Mouse (Mus musculus) liver, postnatal 0 days (tissue): ENCODE measurements around the gene Arrdc4. TPM values are rescaled to one million over a fixed set of nuclear protein-coding genes. Genes with fewer than 3 reads are reported as not detected.

ENCODE experiments used
- ATAC-seq: fragments of 200-750 bp; cut with Nextera tagmentation; 2 replicates; pipeline ENCODE4 v1.8.0; 2017; ENCODE audit warnings: mild to moderate bottlenecking, moderate library complexity
- DNase-seq: peaks from one replicate; pipeline ENCODE4 v3.0.0-alpha.2; 2016
- H3K27ac ChIP-seq: fragments of 300-500 bp; sonication (generic); 2 replicates; pipeline ENCODE4 v1.5.1; 2014; ENCODE audit warnings: antibody characterized with exemption, moderate library complexity, mild to moderate bottlenecking, low read depth
- H3K27me3 ChIP-seq: fragments of 300-500 bp; sonication (generic); 2 replicates; pipeline ENCODE4 v1.6.1; 2014; ENCODE audit warnings: low read length, control low read depth, mixed read lengths; ENCODE audit not compliant: insufficient read depth
- H3K36me3 ChIP-seq: fragments of 300-500 bp; sonication (generic); replicated peaks from 2 replicates; pipeline ENCODE4 v1.6.1; 2014; ENCODE audit warnings: mild to moderate bottlenecking, control low read depth, low read length, moderate library complexity, mixed read lengths; ENCODE audit not compliant: insufficient read depth
- H3K4me1 ChIP-seq: fragments of 300-500 bp; sonication (generic); 2 replicates; pipeline ENCODE4 v1.6.1; 2014; ENCODE audit warnings: antibody characterized with exemption, mild to moderate bottlenecking, control low read depth; ENCODE audit not compliant: insufficient read depth
- H3K4me2 ChIP-seq: fragments of 300-500 bp; sonication (generic); 2 replicates; pipeline ENCODE4 v1.6.1; 2014; ENCODE audit warnings: low read depth, mild to moderate bottlenecking, low read length, moderate library complexity, mixed read lengths
- H3K4me3 ChIP-seq: fragments of 300-500 bp; sonication (generic); 2 replicates; pipeline ENCODE4 v1.5.1; 2014; ENCODE audit warnings: low read depth, low read length
- H3K9ac ChIP-seq: fragments of 300-500 bp; sonication (generic); replicated peaks from 2 replicates; pipeline ENCODE4 v1.6.1; 2014; ENCODE audit warnings: mild to moderate bottlenecking, moderate library complexity
- H3K9me3 ChIP-seq: fragments of 300-500 bp; sonication (generic); 2 replicates; pipeline ENCODE4 v1.6.1; 2016; ENCODE audit warnings: mild to moderate bottlenecking, control low read depth, low read length, mixed read lengths
- CTCF ChIP-seq: sonication (generic); IDR thresholded peaks from 2 replicates; pipeline ENCODE4 v1.5.1; 2016; ENCODE audit warnings: antibody characterized with exemption, low read depth
- EP300 ChIP-seq: IDR thresholded peaks from 2 replicates; pipeline ENCODE4 v1.6.1; 2016; ENCODE audit warnings: antibody characterized with exemption, low read depth, mild to moderate bottlenecking
- WGBS: fragments of 180-500 bp; shearing (Covaris S2); extraction: QIAGEN DNeasy Blood & Tissue Kit; methylation state at CpG from one replicate; pipeline ENCODE4 v1.1.7; 2014; ENCODE audit not compliant: insufficient replicate concordance; 5-methylcytosine and 5-hydroxymethylcytosine counted together
- polyA plus RNA-seq: library from polyadenylated mRNA; unstranded; fragments of >200 nt; fragmentation: Nextera tagmentation; extraction: Ambion mirVana; gene quantifications from 2 replicates; pipeline ENCODE4 v1.2.1, GENCODE M21; 2015

The Arrdc4 gene
- polyA plus RNA-seq, 1 experiment from 2014 or later: 19.9 TPM

DNA sequence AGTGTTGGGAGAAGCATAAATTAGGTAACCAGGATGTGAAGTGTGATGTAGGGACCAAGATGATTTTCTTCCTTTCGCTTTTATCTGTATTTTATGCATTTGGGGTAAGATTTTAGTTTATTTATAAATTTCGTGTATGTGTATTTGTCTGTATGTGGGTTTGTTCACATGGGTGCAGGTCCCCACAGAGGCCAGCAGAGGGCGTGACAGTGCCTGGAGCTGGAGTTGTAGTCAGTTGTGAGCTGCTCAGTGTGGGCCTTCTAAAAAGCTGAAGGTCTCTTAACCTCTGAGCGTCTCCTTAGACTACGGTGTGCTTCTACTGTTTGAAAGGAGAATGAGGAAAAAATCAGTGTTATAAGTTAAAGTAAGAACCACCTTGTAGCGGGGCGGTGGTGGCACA, 43.9 kb downstream of the Arrdc4 start:
- DNase-seq (no peak), ATAC-seq (no peak)
- H3K27ac ChIP-seq: no peak overlapping the region
- H3K9me3 ChIP-seq: no peaks in the 10 kb centered on the region
- no peak overlapping the region for H3K4me2 ChIP-seq
- 84% methylated on average over 7 of the region's 7 CpGs for WGBS
- no peaks in the 10 kb centered on the region for H3K36me3 ChIP-seq
- H3K4me3 ChIP-seq: no peak overlapping the region
- H3K27me3 ChIP-seq: no peaks in the 10 kb centered on the region
- no peak overlapping the region for H3K9ac ChIP-seq
- peaks cover 3% of the 10 kb centered on the region; the same call in 1 of the 2 replicates for H3K4me1 ChIP-seq
- TF ChIP-seq EP300 (no peak), CTCF (peak; percentile 45)

DNA sequence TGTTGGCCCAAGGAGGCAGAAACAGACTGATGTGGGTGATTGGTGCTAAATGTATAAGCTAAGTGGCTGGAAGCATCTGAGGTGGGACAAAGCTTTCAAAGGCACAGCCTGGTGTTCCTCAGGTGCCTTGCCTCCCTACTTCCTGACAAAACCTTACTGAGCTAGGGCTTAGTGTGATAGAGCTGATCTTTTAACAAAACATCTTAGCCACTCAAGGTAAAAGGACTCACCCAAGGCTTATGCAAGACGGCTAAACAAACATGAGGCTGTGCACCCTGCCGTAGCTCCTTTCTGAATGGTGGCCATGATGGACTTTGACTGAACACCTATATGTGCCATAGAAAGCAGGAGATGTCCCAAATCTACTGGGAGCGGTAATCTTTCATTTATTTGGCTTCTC, 51.7 kb downstream of the Arrdc4 start:
- ATAC-seq: peak; percentile 0; the same call in 1 of the 2 replicates
- H3K9me3 ChIP-seq: no peaks in the 10 kb centered on the region

DNA sequence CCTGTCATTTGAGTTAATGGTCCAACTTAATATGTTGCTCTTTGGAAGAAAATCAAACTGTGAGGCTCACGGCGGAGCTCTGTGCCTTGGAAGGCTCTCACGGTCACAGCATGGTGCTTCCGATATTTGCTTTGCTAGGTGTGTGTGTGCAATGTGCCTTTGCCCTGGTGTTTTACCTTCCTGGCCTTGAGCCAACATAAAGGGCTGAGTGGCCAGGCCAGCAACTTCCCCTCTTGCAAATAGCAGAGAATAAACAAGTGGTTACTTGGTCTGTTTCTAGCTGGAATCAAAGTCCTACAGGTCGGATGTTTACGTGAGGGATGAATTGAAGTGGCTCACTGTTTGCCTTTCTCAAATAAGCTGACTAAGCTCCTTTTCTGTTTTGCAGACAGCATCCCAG, 52.1 kb downstream of the Arrdc4 start:
- DNase-seq (peak; percentile 59), ATAC-seq (peak; percentile 89)
- TF ChIP-seq CTCF (no peak), EP300 (peak; percentile 41; the same call in 1 of the 2 replicates)
- Histone ChIP-seq H3K4me1 (peaks cover 9% of the 10 kb centered on the region), H3K36me3 (no peaks in the 10 kb centered on the region), H3K27ac (peak overlapping the region; percentile 85), H3K27me3 (no peaks in the 10 kb centered on the region), H3K4me3 (no peak overlapping the region), H3K9ac (no peak overlapping the region), H3K4me2 (no peak overlapping the region), H3K9me3 (no peaks in the 10 kb centered on the region)
- WGBS: 53% methylated on average over 6 of the region's 6 CpGs

More for the DNA sequence above, 51.7 kb downstream of the Arrdc4 start:
- H3K4me2 ChIP-seq: no peak overlapping the region
- H3K4me3 ChIP-seq: no peak overlapping the region
- no peaks in the 10 kb centered on the region for H3K36me3 ChIP-seq
- no peak for DNase-seq
- H3K27ac ChIP-seq: peak overlapping the region; percentile 85
- H3K9ac ChIP-seq: no peak overlapping the region
- WGBS: 75% methylated on average over 3 of the region's 3 CpGs
- H3K4me1 ChIP-seq: peaks cover 9% of the 10 kb centered on the region
- H3K27me3 ChIP-seq: no peaks in the 10 kb centered on the region
- TF ChIP-seq CTCF (no peak), EP300 (no peak)

DNA sequence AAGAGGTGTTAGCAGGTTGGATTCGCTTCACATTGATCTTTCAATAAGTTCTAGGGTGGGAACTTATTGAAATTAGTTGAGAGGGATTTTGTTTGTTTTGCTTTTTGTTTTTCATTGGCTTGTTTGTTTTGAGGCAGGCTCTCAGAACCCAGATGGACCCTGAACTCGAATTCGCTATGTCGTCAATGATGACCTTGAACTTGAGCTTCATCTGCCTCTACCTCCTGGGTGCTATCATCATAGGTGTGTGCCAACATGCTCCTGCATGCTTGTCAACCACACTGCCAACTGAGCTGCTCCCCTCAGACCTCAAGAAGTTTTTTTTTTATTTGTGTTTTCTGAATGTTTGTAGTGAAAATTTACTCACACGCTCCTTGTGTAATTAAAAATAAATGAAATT, 52.6 kb downstream of the Arrdc4 start:
- H3K9me3 ChIP-seq: no peaks in the 10 kb centered on the region
- DNase-seq: peak; percentile 30
- no peak overlapping the region for H3K9ac ChIP-seq
- H3K4me2 ChIP-seq: no peak overlapping the region
- WGBS: 58% methylated on average over 5 of the region's 5 CpGs
- TF ChIP-seq CTCF (no peak), EP300 (no peak)
- H3K4me1 ChIP-seq: peaks cover 9% of the 10 kb centered on the region
- H3K27ac ChIP-seq: peak overlapping the region; percentile 85
- H3K4me3 ChIP-seq: no peak overlapping the region
- H3K36me3 ChIP-seq: no peaks in the 10 kb centered on the region
- no peaks in the 10 kb centered on the region for H3K27me3 ChIP-seq
- peak; percentile 85 for ATAC-seq

DNA sequence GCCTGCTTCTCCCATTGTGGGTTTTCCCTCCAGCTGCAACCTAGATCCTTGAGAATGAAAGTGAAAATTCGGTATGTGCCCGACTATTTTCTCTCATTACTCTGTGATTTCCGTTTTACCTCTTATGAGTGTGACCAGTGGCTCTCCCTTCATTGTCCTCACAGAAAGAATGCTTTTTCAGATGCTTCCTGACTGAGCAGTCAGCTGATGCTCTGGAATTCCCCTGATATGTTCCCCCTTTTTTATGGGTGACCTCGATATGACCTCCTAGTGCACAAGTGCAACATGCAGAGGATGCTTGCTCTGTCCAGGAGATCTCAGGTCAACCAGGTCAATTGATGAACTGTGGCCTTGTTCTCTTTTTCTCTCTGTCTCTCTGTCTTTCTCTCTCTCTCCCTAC, 56.3 kb downstream of the Arrdc4 start:
- DNase-seq: no peak
- no peak for ATAC-seq
- no peak overlapping the region for H3K4me3 ChIP-seq
- no peaks in the 10 kb centered on the region for H3K9me3 ChIP-seq
- no peak overlapping the region for H3K27ac ChIP-seq
- no peaks in the 10 kb centered on the region for H3K36me3 ChIP-seq
- no peak overlapping the region for H3K4me2 ChIP-seq
- no peaks in the 10 kb centered on the region for H3K27me3 ChIP-seq
- peaks cover 9% of the 10 kb centered on the region for H3K4me1 ChIP-seq
- 49% methylated on average over 4 of the region's 4 CpGs for WGBS
- TF ChIP-seq EP300 (no peak), CTCF (no peak)
- no peak overlapping the region for H3K9ac ChIP-seq

DNA sequence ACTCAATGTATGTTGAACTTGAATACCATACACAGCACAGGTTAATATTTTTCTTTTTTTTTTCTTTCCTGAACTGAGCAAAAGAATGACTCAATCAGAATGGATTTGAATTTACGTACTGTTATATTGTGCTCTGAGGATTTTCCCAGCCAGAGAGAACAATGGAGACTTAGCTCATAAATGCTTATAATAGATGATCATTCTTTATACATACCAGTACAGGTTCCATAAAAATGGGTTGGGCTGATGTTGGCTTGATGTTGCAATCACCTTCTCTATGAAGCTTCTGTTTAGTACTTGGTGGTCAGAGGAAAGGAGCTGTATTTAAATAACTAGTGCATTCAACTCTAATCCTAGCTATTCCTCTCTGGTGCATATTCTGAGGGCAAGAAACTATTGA, 57.6 kb downstream of the Arrdc4 start:
- no peak overlapping the region for H3K27ac ChIP-seq
- no peak overlapping the region for H3K4me3 ChIP-seq
- H3K9ac ChIP-seq: no peak overlapping the region
- no peaks in the 10 kb centered on the region for H3K27me3 ChIP-seq
- TF ChIP-seq EP300 (no peak), CTCF (no peak)
- H3K4me1 ChIP-seq: peaks cover 6% of the 10 kb centered on the region; the same call in 1 of the 2 replicates
- H3K4me2 ChIP-seq: no peak overlapping the region
- ATAC-seq: no peak
- 83% methylated on average over 1 of the region's 1 CpGs for WGBS
- H3K9me3 ChIP-seq: no peaks in the 10 kb centered on the region
- H3K36me3 ChIP-seq: no peaks in the 10 kb centered on the region
- no peak for DNase-seq

DNA sequence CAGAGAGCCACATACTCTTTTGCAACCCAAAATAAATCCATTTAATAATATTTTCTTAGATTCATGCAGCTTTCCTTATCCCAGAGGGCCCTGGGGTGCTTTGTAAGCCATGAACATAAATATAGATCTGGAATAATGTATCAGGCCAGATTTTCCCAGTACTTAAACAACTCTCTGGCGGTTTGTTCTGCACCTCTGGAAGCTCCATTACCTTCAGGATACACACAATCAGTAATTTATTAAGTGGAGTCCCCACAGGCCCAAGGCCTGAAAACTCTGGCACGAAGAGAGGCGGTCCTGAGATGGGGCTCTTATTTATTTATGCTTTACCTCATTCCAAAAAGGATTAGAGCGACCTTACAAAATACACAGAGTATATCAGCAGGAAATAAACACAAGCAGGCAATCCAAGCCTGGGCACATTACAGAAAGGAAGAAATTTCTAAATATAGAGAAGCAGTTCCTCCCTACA, 61.9 kb downstream of the Arrdc4 start:
- ATAC-seq: no peak
- no peak overlapping the region for H3K4me2 ChIP-seq
- TF ChIP-seq EP300: no peak
- TF ChIP-seq CTCF: no peak
- no peaks in the 10 kb centered on the region for H3K27me3 ChIP-seq
- 49% methylated on average over 4 of the region's 4 CpGs for WGBS
- no peak overlapping the region for H3K9ac ChIP-seq
- 0 out of 2 replicates have a peak overlapping the region, but pooled peaks have one; percentile 8 for H3K27ac ChIP-seq
- H3K9me3 ChIP-seq: no peaks in the 10 kb centered on the region
- no peak overlapping the region for H3K4me3 ChIP-seq
- H3K36me3 ChIP-seq: no peaks in the 10 kb centered on the region
- no peak for DNase-seq
- H3K4me1 ChIP-seq: peaks cover 12% of the 10 kb centered on the region
